Mouse (Mus musculus) E14TG2a.4 (cell line): ENCODE data around the gene Coq8a.

Experiments
- CTCF ChIP-seq: conservative IDR thresholded peaks from 2 replicates; pipeline ENCODE4 v1.5.1; 2014; ENCODE audit warnings: low read length
- NANOG ChIP-seq: IDR thresholded peaks from 2 replicates; pipeline ENCODE4 v1.6.1; 2014; ENCODE audit warnings: borderline replicate concordance, low read length, mixed read lengths

DNA sequence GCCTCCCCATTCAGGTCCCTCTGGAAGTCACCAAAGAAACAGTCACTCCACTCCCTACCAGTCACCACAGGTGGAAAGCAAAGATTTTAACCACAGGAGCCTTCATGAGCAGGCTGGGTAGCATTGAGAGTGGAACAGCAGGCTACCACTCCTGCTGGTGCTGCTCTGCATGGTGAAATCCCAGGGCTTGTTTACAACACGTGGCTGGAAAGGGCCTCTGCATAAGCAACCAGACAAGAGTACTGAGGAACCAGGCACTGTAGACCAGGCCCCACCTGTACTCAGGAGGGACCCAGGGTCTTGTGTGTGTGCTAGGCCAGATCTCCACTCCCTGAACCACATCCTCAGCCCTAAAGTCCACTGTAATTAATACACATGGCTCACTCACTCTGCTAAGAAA lies 22.6 kb downstream of the Coq8a start:
- TF ChIP-seq CTCF, result no peak
- TF ChIP-seq NANOG, result no peak
